Mouse (Mus musculus) C2C12 (cell line): ENCODE results near the gene Atg9b. TPM values are rescaled to one million over a fixed set of nuclear protein-coding genes. Genes with fewer than 3 reads are reported as not detected.

ENCODE experiments used
- H3K27me3 ChIP-seq: one replicate; pipeline ENCODE4 v1.6.1; 2011; ENCODE audit not compliant: control insufficient read depth, insufficient read depth, insufficient read length
- H3K36me3 ChIP-seq: one replicate; pipeline ENCODE4 v1.6.1; 2011; ENCODE audit not compliant: control insufficient read depth, insufficient read depth
- H3K4me3 ChIP-seq: one replicate; pipeline ENCODE4 v1.5.1; 2011; ENCODE audit warnings: mild to moderate bottlenecking, control low read depth; ENCODE audit not compliant: poor library complexity, insufficient read depth, severe bottlenecking
- H3K79me2 ChIP-seq: one replicate; pipeline ENCODE4 v1.6.1; 2011; ENCODE audit not compliant: control insufficient read depth, insufficient read depth
- H3K79me3 ChIP-seq: one replicate; pipeline ENCODE4 v1.6.1; 2011; ENCODE audit warnings: low read depth, control low read depth
- H3ac ChIP-seq: one replicate; pipeline ENCODE3; 2011; ENCODE audit warnings: low read depth; ENCODE audit not compliant: control insufficient read depth, insufficient read length
- CEBPB ChIP-seq: IDR thresholded peaks from one replicate; pipeline ENCODE4 v1.6.1; 2011; ENCODE audit warnings: low read depth, mild to moderate bottlenecking, control low read depth, moderate library complexity
- CTCF ChIP-seq: IDR thresholded peaks from one replicate; pipeline ENCODE4 v1.5.1; 2011; ENCODE audit not compliant: control insufficient read depth, insufficient read depth, insufficient read length
- FOSL1 ChIP-seq: IDR thresholded peaks from one replicate; pipeline ENCODE4 v1.8.0; 2011; ENCODE audit warnings: mild to moderate bottlenecking, low read length; ENCODE audit not compliant: poor library complexity, insufficient read depth, severe bottlenecking
- MAX ChIP-seq: IDR thresholded peaks from one replicate; pipeline ENCODE4 v1.6.1; 2011; ENCODE audit warnings: mild to moderate bottlenecking, control low read depth
- MYOD1 ChIP-seq: IDR thresholded peaks from one replicate; pipeline ENCODE4 v1.6.1; 2011; ENCODE audit warnings: low read depth; ENCODE audit not compliant: control insufficient read depth, insufficient read length
- MYOG ChIP-seq: IDR thresholded peaks from one replicate; pipeline ENCODE4 v1.6.1; 2011; ENCODE audit not compliant: control insufficient read depth, insufficient read length; ENCODE audit errors: extremely low read depth
- USF1 ChIP-seq: IDR thresholded peaks from one replicate; pipeline ENCODE4 v1.6.1; 2011; ENCODE audit warnings: low read depth, mild to moderate bottlenecking, control low read depth, moderate library complexity
- polyA plus RNA-seq: library from polyadenylated mRNA; unstranded; fragments of >200 nt; fragmentation: generic; extraction: Trizol; gene quantifications from one replicate; pipeline ENCODE4 v1.2.1, GENCODE M21; 2012; ENCODE audit warnings: missing spikeins

Atg9b gene
- polyA plus RNA-seq, 1 experiment: 0.48 TPM

- Histone ChIP-seq H3K36me3 (no peaks in the 10 kb centered on the region), H3K27me3 (no peaks in the 10 kb centered on the region), H3K79me2 (no peaks in the 10 kb centered on the region), H3ac (no peak overlapping the region), H3K79me3 (no peaks in the 10 kb centered on the region), H3K4me3 (no peak overlapping the region)
- TF ChIP-seq MYOG (no peak), USF1 (no peak), MAX (no peak), CTCF (no peak), MYOD1 (peak; percentile 53), CEBPB (peak; percentile 85), FOSL1 (peak; percentile 16)
These were observed 781 bp upstream of the Atg9b start for GRCm38 (mm10) chr5:24392724-24393123.

- TF ChIP-seq MYOD1 (no peak), FOSL1 (no peak), CEBPB (no peak), MAX (no peak)
- Histone ChIP-seq H3K4me3 (no peak overlapping the region), H3K36me3 (no peaks in the 10 kb centered on the region), H3K79me2 (no peaks in the 10 kb centered on the region), H3K27me3 (no peaks in the 10 kb centered on the region), H3K79me3 (no peaks in the 10 kb centered on the region), H3ac (no peak overlapping the region)
These were observed 2.3 kb downstream of the Atg9b start for GRCm38 (mm10) chr5:24389658-24390020.

GRCm38 (mm10) chr5:24389011-24389657 is 2.8 kb downstream of the Atg9b start:
- H3K27me3 ChIP-seq: no peaks in the 10 kb centered on the region
- no peak overlapping the region for H3ac ChIP-seq
- no peaks in the 10 kb centered on the region for H3K79me3 ChIP-seq
- no peaks in the 10 kb centered on the region for H3K79me2 ChIP-seq
- no peaks in the 10 kb centered on the region for H3K36me3 ChIP-seq
- no peak overlapping the region for H3K4me3 ChIP-seq
- TF ChIP-seq CEBPB (no peak), MYOD1 (no peak), CTCF (no peak), MAX (no peak), USF1 (no peak), FOSL1 (no peak), MYOG (no peak)

GRCm38 (mm10) chr5:24388246-24388915 is 3.6 kb downstream of the Atg9b start:
- no peak overlapping the region for H3K4me3 ChIP-seq
- H3K27me3 ChIP-seq: no peaks in the 10 kb centered on the region
- TF ChIP-seq CEBPB (no peak), MYOD1 (no peak), MAX (no peak), FOSL1 (no peak), MYOG (no peak), USF1 (no peak), CTCF (no peak)
- no peak overlapping the region for H3ac ChIP-seq
- no peaks in the 10 kb centered on the region for H3K79me2 ChIP-seq
- no peaks in the 10 kb centered on the region for H3K36me3 ChIP-seq
- H3K79me3 ChIP-seq: no peaks in the 10 kb centered on the region

- H3K27me3 ChIP-seq: no peaks in the 10 kb centered on the region
- TF ChIP-seq MAX (no peak), USF1 (no peak), MYOD1 (no peak), FOSL1 (no peak), CEBPB (no peak), MYOG (no peak), CTCF (no peak)
- H3K79me3 ChIP-seq: no peaks in the 10 kb centered on the region
- H3K79me2 ChIP-seq: no peaks in the 10 kb centered on the region
- no peak overlapping the region for H3ac ChIP-seq
- H3K36me3 ChIP-seq: no peaks in the 10 kb centered on the region
- no peak overlapping the region for H3K4me3 ChIP-seq
These were observed 4.4 kb downstream of the Atg9b start for GRCm38 (mm10) chr5:24387264-24388241.
